Mouse (Mus musculus) heart, adult 2 months (tissue): ENCODE data around the gene Fbxw7.

ENCODE experiments used
- CTCF ChIP-seq: fragments of 200-600 bp; IDR thresholded peaks from 2 replicates; pipeline ENCODE4 v1.8.1; 2022; ENCODE audit warnings: antibody characterized with exemption, mild to moderate bottlenecking, moderate library complexity
- EP300 ChIP-seq: fragments of 200-500 bp; IDR thresholded peaks from 2 replicates; pipeline ENCODE4 v1.6.1; 2011; ENCODE audit warnings: low read depth, low read length, control low read depth; ENCODE audit not compliant: insufficient read depth

DNA sequence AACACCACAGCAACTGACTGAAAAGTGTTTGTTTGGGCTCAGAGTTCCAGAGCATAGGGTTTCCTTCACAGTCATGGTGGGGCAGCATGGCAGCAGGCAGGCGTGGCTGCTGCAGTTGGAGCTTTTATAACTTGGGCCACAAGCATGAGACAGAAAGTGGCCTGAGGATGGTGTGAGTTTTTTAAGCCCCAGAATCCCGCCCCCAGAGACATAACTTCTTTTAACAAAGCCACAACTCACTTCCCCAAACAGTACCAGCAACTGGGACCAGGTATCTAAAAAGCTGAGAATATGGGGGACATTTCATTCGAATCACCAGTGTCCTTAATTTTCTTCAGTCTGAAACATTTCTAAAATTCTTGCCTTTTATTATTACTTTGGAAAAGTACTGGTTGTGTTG is 22.9 kb downstream of the Fbxw7 start:
- TF ChIP-seq EP300 = no peak
- TF ChIP-seq CTCF = no peak
